8 mouse cellular contexts compared by ENCODE assay signal in the genomic region with DNA sequence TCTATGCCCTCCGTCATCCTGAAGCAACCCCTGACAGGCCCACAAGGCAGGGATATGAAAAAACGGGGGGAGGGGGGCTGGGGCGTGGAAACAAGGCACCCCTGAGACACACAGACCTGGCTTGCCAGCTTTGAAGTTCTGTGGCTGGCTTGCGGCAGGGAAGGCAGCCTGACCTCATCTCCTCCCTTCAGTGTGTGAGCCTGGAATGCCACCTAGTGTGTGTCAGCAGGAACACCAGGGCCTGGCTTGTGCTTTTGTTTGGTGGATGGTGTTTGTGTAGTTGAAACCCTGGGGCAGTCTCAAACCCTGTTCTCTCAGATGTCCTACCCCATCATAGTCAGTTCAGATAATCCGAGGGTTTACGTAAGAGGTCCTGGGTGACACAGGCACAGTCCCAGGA.
DNase-seq lines count a peak whose midpoint lies in the region; ATAC-seq and TF ChIP-seq lines count a peak whose summit lies in the region.

No protein-coding gene starts in this region.

- TF ChIP-seq CTCF in spleen, adult 2 months (IDR thresholded peaks at IDR 0.05; ENCODE audit: extremely low read depth, insufficient read depth, insufficient read length, insufficient replicate concordance) = peak; percentile 44; the same call in 1 of the 2 replicates

- no peak overlapping the region for H3K4me2 ChIP-seq in embryonic facial prominence, embryonic 12.5 days (replicated peaks)
- no peak overlapping the region for H3K4me2 ChIP-seq in kidney, embryonic 15.5 days
- H3K4me2 ChIP-seq in limb, embryonic 14.5 days (replicated peaks; ENCODE audit: low read depth, low read length, severe bottlenecking) = no peak overlapping the region
- no peak overlapping the region for H3K4me2 ChIP-seq in neural tube, embryonic 15.5 days

- TF ChIP-seq POLR2A in spleen, adult 2 months (IDR thresholded peaks at IDR 0.05; ENCODE audit: low read depth, low read length) = no peak
- no peak for TF ChIP-seq POLR2A in limb, embryonic 14.5 days (IDR thresholded peaks at IDR 0.05; ENCODE audit: borderline replicate concordance, extremely low read depth, insufficient read depth, insufficient read length)

- no peak overlapping the region for H3K4me3 ChIP-seq in spleen, adult 2 months (ENCODE audit: extremely low read depth, insufficient read depth, insufficient read length)
- H3K4me3 ChIP-seq in embryonic facial prominence, embryonic 12.5 days = no peak overlapping the region
- no peak overlapping the region for H3K4me3 ChIP-seq in heart, embryonic 10.5 days
- H3K4me3 ChIP-seq in kidney, embryonic 15.5 days (replicated peaks) = no peak overlapping the region
- H3K4me3 ChIP-seq in limb, embryonic 14.5 days (replicated peaks; ENCODE audit: low read length) = no peak overlapping the region
- no peak overlapping the region for H3K4me3 ChIP-seq in neural tube, embryonic 15.5 days (replicated peaks)

- no peaks in the 10 kb centered on the region for H3K9me3 ChIP-seq in embryonic facial prominence, embryonic 12.5 days
- H3K9me3 ChIP-seq in heart, embryonic 10.5 days = no peaks in the 10 kb centered on the region
- H3K9me3 ChIP-seq in kidney, embryonic 15.5 days (replicated peaks) = no peaks in the 10 kb centered on the region
- no peaks in the 10 kb centered on the region for H3K9me3 ChIP-seq in limb, embryonic 14.5 days (ENCODE audit: control insufficient read depth, low read length)
- H3K9me3 ChIP-seq in neural tube, embryonic 15.5 days (replicated peaks) = no peaks in the 10 kb centered on the region

- H3K27me3 ChIP-seq in spleen, adult 2 months (ENCODE audit: control insufficient read depth, insufficient read depth, low read length) = no peaks in the 10 kb centered on the region
- no peaks in the 10 kb centered on the region for H3K27me3 ChIP-seq in embryonic facial prominence, embryonic 12.5 days
- no peaks in the 10 kb centered on the region; the same call in 1 of the 2 replicates for H3K27me3 ChIP-seq in heart, embryonic 10.5 days (ENCODE audit: insufficient read depth, poor library complexity, severe bottlenecking)
- peaks cover 2% of the 10 kb centered on the region; the same call in 1 of the 2 replicates for H3K27me3 ChIP-seq in kidney, embryonic 15.5 days
- no peaks in the 10 kb centered on the region for H3K27me3 ChIP-seq in limb, embryonic 14.5 days (ENCODE audit: control insufficient read depth, insufficient read depth, low read length)
- 0 out of 2 replicates have a peak, but pooled peaks cover 3% of the 10 kb centered on the region for H3K27me3 ChIP-seq in neural tube, embryonic 15.5 days (replicated peaks)

- no peak overlapping the region for H3K9ac ChIP-seq in embryonic facial prominence, embryonic 12.5 days
- H3K9ac ChIP-seq in kidney, embryonic 15.5 days = no peak overlapping the region
- no peak overlapping the region for H3K9ac ChIP-seq in limb, embryonic 14.5 days (ENCODE audit: low read depth, low read length, severe bottlenecking)
- H3K9ac ChIP-seq in neural tube, embryonic 15.5 days (replicated peaks) = no peak overlapping the region

- no peaks in the 10 kb centered on the region for H3K36me3 ChIP-seq in spleen, adult 2 months (ENCODE audit: control insufficient read depth, insufficient read depth, low read length)
- H3K36me3 ChIP-seq in embryonic facial prominence, embryonic 12.5 days = no peaks in the 10 kb centered on the region
- H3K36me3 ChIP-seq in heart, embryonic 10.5 days = no peaks in the 10 kb centered on the region
- no peaks in the 10 kb centered on the region for H3K36me3 ChIP-seq in kidney, embryonic 15.5 days
- no peaks in the 10 kb centered on the region for H3K36me3 ChIP-seq in limb, embryonic 14.5 days (ENCODE audit: control insufficient read depth, insufficient read depth, low read length)
- H3K36me3 ChIP-seq in neural tube, embryonic 15.5 days = no peaks in the 10 kb centered on the region

- H3K4me1 ChIP-seq in spleen, adult 2 months (ENCODE audit: control insufficient read depth, insufficient read depth, insufficient read length) = no peaks in the 10 kb centered on the region
- no peaks in the 10 kb centered on the region for H3K4me1 ChIP-seq in embryonic facial prominence, embryonic 12.5 days
- peaks cover 12% of the 10 kb centered on the region for H3K4me1 ChIP-seq in heart, embryonic 10.5 days
- H3K4me1 ChIP-seq in kidney, embryonic 15.5 days = 0 out of 2 replicates have a peak, but pooled peaks cover 3% of the 10 kb centered on the region
- 0 out of 2 replicates have a peak, but pooled peaks cover 2% of the 10 kb centered on the region for H3K4me1 ChIP-seq in limb, embryonic 14.5 days (ENCODE audit: control insufficient read depth, insufficient read depth, low read length)
- H3K4me1 ChIP-seq in neural tube, embryonic 15.5 days = peaks cover 13% of the 10 kb centered on the region

- WGBS in spleen, adult 2 months = 47% methylated on average over 6 of the region's 6 CpGs
- 17% methylated on average over 6 of the region's 6 CpGs for WGBS in embryonic facial prominence, embryonic 12.5 days
- WGBS in heart, embryonic 10.5 days = 22% methylated on average over 6 of the region's 6 CpGs
- 25% methylated on average over 6 of the region's 6 CpGs for WGBS in kidney, embryonic 15.5 days
- 25% methylated on average over 6 of the region's 6 CpGs for WGBS in limb, embryonic 14.5 days
- WGBS in neural tube, embryonic 15.5 days = 24% methylated on average over 6 of the region's 6 CpGs

- no peak for DNase-seq in spleen, adult 2 months (ENCODE audit: low read depth in 1 of 2, low spot score in 2 of 2)
- no peak for DNase-seq in spleen, postnatal 14 days (ENCODE audit: low spot score in 2 of 2)
- DNase-seq in heart, embryonic 10.5 days (ENCODE audit: low spot score) = peak; percentile 84
- DNase-seq in limb, embryonic 14.5 days (ENCODE audit: low spot score) = peak; percentile 78
- peak; percentile 47 for DNase-seq in thymus, postnatal 4 days

- peak; percentile 83; the same call in 1 of the 2 replicates for ATAC-seq in embryonic facial prominence, embryonic 12.5 days (ENCODE audit: insufficient number of reproducible peaks, insufficient read depth, low FRiP score, low TSS enrichment)
- ATAC-seq in kidney, embryonic 15.5 days (replicated peaks; ENCODE audit: low FRiP score) = peak; percentile 83
- ATAC-seq in limb, embryonic 14.5 days (ENCODE audit: low FRiP score, low read depth) = peak; percentile 89
- ATAC-seq in neural tube, embryonic 15.5 days (ENCODE audit: low FRiP score) = peak; percentile 92

- no peak overlapping the region for H3K27ac ChIP-seq in spleen, adult 2 months (ENCODE audit: insufficient read depth, low read length)
- no peak overlapping the region for H3K27ac ChIP-seq in embryonic facial prominence, embryonic 12.5 days
- H3K27ac ChIP-seq in heart, embryonic 10.5 days = no peak overlapping the region
- no peak overlapping the region for H3K27ac ChIP-seq in kidney, embryonic 15.5 days
- no peak overlapping the region for H3K27ac ChIP-seq in limb, embryonic 14.5 days (replicated peaks; ENCODE audit: low read depth, low read length)
- H3K27ac ChIP-seq in neural tube, embryonic 15.5 days (replicated peaks) = no peak overlapping the region

Comparison
In these comparisons a context has a peak if more than half of its experiments do, and no peak if none do; other contexts are left out.
1. DNase-seq: peak in heart, embryonic 10.5 days (single experiment), limb, embryonic 14.5 days (single experiment) and thymus, postnatal 4 days (single experiment); none in spleen, adult 2 months (0 of 2) and spleen, postnatal 14 days (0 of 2).
2. Peak in every context shown above with its lines, with median percentiles within 50 percentile points of each other: ATAC-seq.